Mouse (Mus musculus) stomach, postnatal 0 days (tissue): ENCODE data around the gene Ambra1.

Source experiments
- CTCF ChIP-seq: IDR thresholded peaks from 2 replicates; pipeline ENCODE4 v1.5.1; 2016; ENCODE audit warnings: antibody characterized with exemption, low read depth, mild to moderate bottlenecking, moderate library complexity
- EP300 ChIP-seq: optimal IDR thresholded peaks from 2 replicates; pipeline ENCODE3; 2016; ENCODE audit warnings: antibody characterized with exemption

GRCm38 (mm10) chr2:91723382-91723781, 6.6 kb upstream of the Ambra1 start:
- TF ChIP-seq CTCF = no peak
- TF ChIP-seq EP300 = no peak
